Mouse (Mus musculus) midbrain, postnatal 0 days (tissue): ENCODE measurements around the gene Olfr129. TPM values are rescaled to one million over a fixed set of nuclear protein-coding genes. Genes with fewer than 3 reads are reported as not detected.

Experiments used
- ATAC-seq: fragments of 200-750 bp; cut with Nextera tagmentation; 2 replicates; pipeline ENCODE4 v1.8.0; 2017; ENCODE audit warnings: moderate number of reproducible peaks, mild to moderate bottlenecking, moderate TSS enrichment, moderate library complexity; ENCODE audit not compliant: low FRiP score
- DNase-seq: peaks from one replicate; pipeline ENCODE4 v3.0.0-alpha.2; 2015; ENCODE audit warnings: low spot score
- H3K27ac ChIP-seq: fragments of 300-500 bp; sonication (generic); 2 replicates; pipeline ENCODE4 v1.5.1; 2014; ENCODE audit warnings: low read depth, mild to moderate bottlenecking, low read length, mixed read lengths
- H3K27me3 ChIP-seq: fragments of 300-500 bp; sonication (generic); 2 replicates; pipeline ENCODE4 v1.6.1; 2014; ENCODE audit warnings: low read length, control low read depth, mixed read lengths; ENCODE audit not compliant: insufficient read depth
- H3K36me3 ChIP-seq: fragments of 300-500 bp; sonication (generic); 2 replicates; pipeline ENCODE4 v1.6.1; 2014; ENCODE audit warnings: low read length, control low read depth, mixed read lengths; ENCODE audit not compliant: insufficient read depth
- H3K4me1 ChIP-seq: fragments of 300-500 bp; sonication (generic); 2 replicates; pipeline ENCODE4 v1.6.1; 2014; ENCODE audit warnings: mild to moderate bottlenecking, control low read depth, antibody characterized with exemption, low read length, mixed read lengths; ENCODE audit not compliant: insufficient read depth
- H3K4me2 ChIP-seq: fragments of 300-500 bp; sonication (generic); 2 replicates; pipeline ENCODE4 v1.6.1; 2014; ENCODE audit warnings: low read depth, mild to moderate bottlenecking, low read length, mixed read lengths; ENCODE audit not compliant: poor library complexity, severe bottlenecking
- H3K4me3 ChIP-seq: fragments of 300-500 bp; sonication (generic); 2 replicates; pipeline ENCODE4 v1.5.1; 2014; ENCODE audit warnings: low read depth, mild to moderate bottlenecking, low read length, moderate library complexity
- H3K9ac ChIP-seq: fragments of 300-500 bp; sonication (generic); replicated peaks from 2 replicates; pipeline ENCODE4 v1.6.1; 2014; ENCODE audit warnings: mild to moderate bottlenecking, low read length, moderate library complexity, mixed read lengths; ENCODE audit not compliant: poor library complexity, severe bottlenecking
- H3K9me3 ChIP-seq: fragments of 300-500 bp; sonication (generic); 2 replicates; pipeline ENCODE4 v1.6.1; 2016; ENCODE audit warnings: low read length, control low read depth
- CTCF ChIP-seq: IDR thresholded peaks from 2 replicates; pipeline ENCODE4 v1.5.1; 2016; ENCODE audit warnings: antibody characterized with exemption, mild to moderate bottlenecking
- WGBS: fragments of 180-500 bp; shearing (Covaris S2); extraction: QIAGEN DNeasy Blood & Tissue Kit; methylation state at CpG from one replicate; pipeline ENCODE4 v1.1.7; 2014; 5-methylcytosine and 5-hydroxymethylcytosine counted together
- polyA plus RNA-seq: library from polyadenylated mRNA; unstranded; fragments of >200 nt; fragmentation: Nextera tagmentation; extraction: Ambion mirVana; gene quantifications from 2 replicates; pipeline ENCODE4 v1.2.1, GENCODE M21; 2015
- total RNA-seq: library from RNA; depleted of rRNA; stranded (reverse); fragments of >200 nt; gene quantifications from 2 replicates; pipeline ENCODE4 v1.2.3, GENCODE M21; 2014; rRNA removed

Olfr129 gene
- total and polyA plus RNA-seq, 2 experiments from 2014 or later: not detected

DNA sequence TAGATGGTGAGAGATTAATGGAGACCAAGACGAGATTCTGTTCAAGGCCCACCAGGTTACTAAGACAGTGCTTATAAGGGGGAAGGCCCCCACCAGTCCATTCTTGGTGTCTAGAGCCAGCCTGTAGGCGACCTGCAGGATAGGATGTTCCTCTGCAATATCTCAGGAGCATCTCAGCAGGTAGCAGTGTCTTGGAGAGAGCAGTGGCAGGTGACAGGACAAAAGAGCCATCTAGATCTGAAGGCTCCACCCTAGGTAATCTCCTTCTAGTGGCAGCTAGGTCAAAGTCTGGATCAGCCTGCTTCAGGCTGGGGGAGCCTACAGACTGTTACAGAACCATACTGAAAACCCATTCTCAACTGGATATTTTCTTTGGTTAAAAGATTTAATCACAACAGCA is 54.9 kb downstream of the Olfr129 start:
- Histone ChIP-seq H3K4me1 (no peaks in the 10 kb centered on the region), H3K4me3 (no peak overlapping the region), H3K27me3 (no peaks in the 10 kb centered on the region), H3K4me2 (no peak overlapping the region), H3K9ac (no peak overlapping the region), H3K27ac (no peak overlapping the region), H3K36me3 (no peaks in the 10 kb centered on the region), H3K9me3 (no peaks in the 10 kb centered on the region)
- DNase-seq (no peak), ATAC-seq (no peak)
- no peak for TF ChIP-seq CTCF
- 64% methylated on average over 2 of the region's 2 CpGs for WGBS

Other genes with a start within 250 kb of the Olfr129 start
- not detected in 2 replicates for gene Olfr125, start 227.1 kb downstream of the Olfr129 start, total RNA-seq
- not detected in 2 replicates for gene Olfr125, start 227.1 kb downstream of the Olfr129 start, polyA plus RNA-seq
- not detected in 2 replicates for gene Olfr126, start 212.6 kb downstream of the Olfr129 start, total RNA-seq
- not detected in 2 replicates for gene Olfr126, start 212.6 kb downstream of the Olfr129 start, polyA plus RNA-seq
- not detected in 2 replicates for gene Olfr127, start 159.6 kb downstream of the Olfr129 start, total RNA-seq
- not detected in 2 replicates for gene Olfr127, start 159.6 kb downstream of the Olfr129 start, polyA plus RNA-seq
- not detected in 2 replicates for gene Olfr128, start 139.5 kb downstream of the Olfr129 start, total RNA-seq
- gene Olfr128, start 139.5 kb downstream of the Olfr129 start, polyA plus RNA-seq: not detected in 2 replicates
- not detected in 2 replicates for gene Olfr761, start 107.0 kb downstream of the Olfr129 start, total RNA-seq
- gene Olfr761, start 107.0 kb downstream of the Olfr129 start, polyA plus RNA-seq: not detected in 2 replicates
- gene Olfr130, start 3.8 kb upstream of the Olfr129 start, total RNA-seq: not detected in 2 replicates
- not detected in 2 replicates for gene Olfr130, start 3.8 kb upstream of the Olfr129 start, polyA plus RNA-seq
- gene Olfr131, start 28.6 kb upstream of the Olfr129 start, total RNA-seq: not detected in 2 replicates
- gene Olfr131, start 28.6 kb upstream of the Olfr129 start, polyA plus RNA-seq: not detected in 2 replicates
- gene Olfr132, start 74.4 kb upstream of the Olfr129 start, total RNA-seq: not detected in 2 replicates
- gene Olfr132, start 74.4 kb upstream of the Olfr129 start, polyA plus RNA-seq: not detected in 2 replicates
- not detected in 2 replicates for gene Olfr133, start 85.2 kb upstream of the Olfr129 start, total RNA-seq
- gene Olfr133, start 85.2 kb upstream of the Olfr129 start, polyA plus RNA-seq: not detected in 2 replicates
- not detected in 2 replicates for gene Olfr134, start 111.3 kb upstream of the Olfr129 start, total RNA-seq
- gene Olfr134, start 111.3 kb upstream of the Olfr129 start, polyA plus RNA-seq: not detected in 2 replicates
- not detected in 2 replicates for gene Olfr135, start 144.3 kb upstream of the Olfr129 start, total RNA-seq
- gene Olfr135, start 144.3 kb upstream of the Olfr129 start, polyA plus RNA-seq: not detected in 2 replicates
- not detected in 2 replicates for gene Olfr138, start 201.0 kb upstream of the Olfr129 start, total RNA-seq
- not detected in 2 replicates for gene Olfr138, start 201.0 kb upstream of the Olfr129 start, polyA plus RNA-seq
- gene Olfr137, start 247.5 kb upstream of the Olfr129 start, total RNA-seq: not detected in 2 replicates
- not detected in 2 replicates for gene Olfr137, start 247.5 kb upstream of the Olfr129 start, polyA plus RNA-seq